Mouse (Mus musculus) monocyte, adult 2 months (primary cell): ENCODE results near the gene Acot2.
"Not testable (repeated sequence)": the region's sequence is repeated elsewhere in the genome, so short reads cannot be mapped to it uniquely, and the experiment has no call there.

Source experiments
- DNase-seq, 2 experiments: peaks; one replicate each; pipeline ENCODE4 v3.0.0; 2022; ENCODE audit warnings: low spot score in 2 of 2, low read depth in 1 of 2

Acot2 gene

DNA sequence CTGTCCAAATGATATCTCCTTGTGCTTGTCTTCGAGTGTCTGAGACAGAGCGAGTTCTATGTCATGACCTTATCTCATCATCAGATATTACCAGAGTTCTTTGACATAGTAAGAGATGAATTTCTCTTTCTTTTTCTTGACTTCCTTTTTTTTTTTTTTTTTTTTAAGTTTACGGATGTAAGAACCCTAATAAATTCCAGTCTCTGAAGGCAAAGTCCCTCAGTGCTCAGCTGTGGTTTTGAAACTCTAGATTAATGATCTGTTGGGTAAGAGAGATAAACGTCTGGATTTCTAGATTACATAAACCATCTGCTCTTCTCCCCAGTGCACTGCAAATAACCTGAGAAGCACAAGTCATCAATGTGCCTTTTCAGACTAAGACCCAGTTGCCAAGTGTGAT, 46.4 kb downstream of the Acot2 start:
- DNase-seq, result no peak

DNA sequence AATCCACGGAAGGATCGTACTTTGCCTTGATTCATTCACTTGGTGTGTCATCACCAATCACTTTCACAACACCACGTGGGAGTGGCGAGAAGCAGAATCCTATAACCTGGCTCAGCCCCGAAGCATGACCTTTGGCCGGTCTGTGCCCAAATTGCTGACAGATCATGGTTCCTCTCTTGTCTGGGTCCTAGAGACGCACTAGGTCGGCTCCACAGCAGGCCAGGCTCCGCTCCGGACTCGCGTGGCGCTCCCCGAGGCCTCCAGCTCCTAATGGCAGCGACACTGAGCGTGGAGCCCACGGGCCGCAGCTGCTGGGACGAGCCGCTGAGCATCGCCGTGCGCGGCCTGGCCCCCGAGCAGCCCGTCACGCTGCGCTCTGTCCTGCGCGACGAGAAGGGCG, 50.6 kb downstream of the Acot2 start, which contains the start of gene Acot4:
Gene Acot4, plus strand, starts transcription at position 139 of the 400 bp plus-strand sequence.
- peak in 1 of 2 experiments; percentile 12 for DNase-seq

DNA sequence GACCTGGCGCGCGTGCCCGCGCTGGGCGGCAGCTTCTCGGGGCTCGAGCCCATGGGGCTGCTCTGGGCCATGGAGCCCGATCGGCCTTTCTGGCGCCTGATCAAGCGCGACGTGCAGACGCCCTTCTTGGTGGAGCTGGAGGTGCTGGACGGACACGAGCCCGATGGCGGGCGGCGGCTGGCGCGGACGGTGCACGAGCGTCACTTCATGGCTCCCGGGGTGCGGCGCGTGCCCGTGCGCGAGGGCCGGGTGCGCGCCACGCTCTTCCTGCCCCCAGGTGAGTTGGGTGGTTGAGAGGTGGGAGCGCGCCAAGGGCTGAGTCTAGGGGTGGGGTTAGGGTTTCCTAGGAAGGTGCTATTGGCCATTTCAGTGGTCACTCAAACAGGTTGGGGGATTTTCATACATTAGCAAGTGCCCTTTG, 51.0 kb downstream of the Acot2 start, which contains the start of gene Gm49366:
Gene Gm49366, plus strand, starts transcription at position 245 of the 421 bp plus-strand sequence.
- DNase-seq, result not testable (repeated sequence)

GRCm38 (mm10) chr12:84042248-84042647, 54.6 kb downstream of the Acot2 start:
- no peak for DNase-seq
